Mouse (Mus musculus): ENCODE data around the gene Axin2.

The Axin2 gene

GRCm38 (mm10) chr11:108929176-108929575 is 9.0 kb downstream of the Axin2 start:
- no peak for DNase-seq (ENCODE audit: low spot score)

GRCm38 (mm10) chr11:108929700-108930099 is 9.6 kb downstream of the Axin2 start:
- DNase-seq (ENCODE audit: low spot score), result no peak

DNA sequence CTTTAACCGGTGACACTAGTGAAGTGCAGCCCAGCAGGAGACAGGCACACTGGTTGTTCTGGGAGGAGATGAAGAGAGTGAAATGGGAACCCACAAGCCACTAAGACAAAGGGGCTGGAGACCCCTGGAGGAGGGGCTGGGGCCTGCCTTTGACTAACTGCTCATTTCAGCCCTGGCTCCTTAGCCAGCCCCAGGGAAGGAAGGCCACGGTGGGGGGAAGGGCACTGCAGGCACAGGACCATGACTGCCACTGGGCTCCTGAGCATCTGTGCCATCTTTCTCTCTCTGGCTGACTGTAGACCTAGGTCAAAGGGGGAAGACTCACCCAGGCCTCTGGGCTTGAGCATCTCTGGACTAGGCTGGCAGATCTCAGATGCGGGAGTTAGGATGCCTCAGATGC is 10.5 kb downstream of the Axin2 start:
- DNase-seq (ENCODE audit: low spot score), result no peak

- DNase-seq (ENCODE audit: low spot score), result no peak
These were observed 13.7 kb downstream of the Axin2 start for GRCm38 (mm10) chr11:108933835-108934234.

- DNase-seq (ENCODE audit: low spot score), result no peak
These were observed 15.1 kb downstream of the Axin2 start for GRCm38 (mm10) chr11:108935128-108935868.

GRCm38 (mm10) chr11:108936016-108936792 is 16.1 kb downstream of the Axin2 start:
- no peak for DNase-seq (ENCODE audit: low spot score)

DNA sequence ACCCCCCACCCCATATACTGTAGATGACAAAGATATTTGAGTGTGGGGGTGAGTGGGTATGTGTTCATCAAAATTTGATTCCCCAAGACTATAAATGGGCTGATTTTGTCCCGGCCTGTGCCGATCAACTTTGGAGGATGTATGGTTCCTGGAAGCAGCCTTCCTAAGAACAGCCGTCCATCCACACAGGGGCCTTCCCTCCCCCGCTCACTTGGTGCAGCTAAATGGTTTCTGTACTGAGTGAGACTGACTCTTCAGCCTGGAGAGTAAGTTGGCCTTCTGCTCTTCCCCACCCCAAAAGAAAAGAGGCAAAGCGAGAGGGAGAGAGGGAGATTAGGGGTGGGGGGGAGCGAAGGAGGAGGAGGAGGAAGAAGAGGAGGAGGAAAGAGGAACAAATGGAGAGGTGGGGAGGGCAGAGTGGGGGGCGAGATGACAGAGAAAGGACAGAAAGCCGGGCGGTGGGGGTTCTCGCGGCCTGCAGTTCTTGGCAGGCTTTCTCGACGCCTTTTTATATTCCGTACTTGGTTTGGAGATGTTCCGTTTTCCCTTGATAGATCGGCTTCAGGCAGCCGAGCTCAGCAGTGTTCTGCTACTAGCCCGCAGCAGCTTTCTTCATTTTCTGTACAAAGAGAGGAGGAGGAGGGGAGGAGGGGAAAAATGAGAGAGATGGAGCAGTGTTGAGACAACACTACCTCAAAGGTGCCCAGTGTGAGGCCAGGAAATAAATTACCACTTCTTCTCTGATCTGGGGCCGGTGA is 20.7 kb downstream of the Axin2 start:
- DNase-seq (ENCODE audit: low spot score), result no peak

- DNase-seq (ENCODE audit: low spot score), result no peak
These were observed 21.7 kb downstream of the Axin2 start for GRCm38 (mm10) chr11:108941836-108942235.

GRCm38 (mm10) chr11:108943741-108944140 is 23.6 kb downstream of the Axin2 start:
- DNase-seq (ENCODE audit: low spot score), result no peak

- DNase-seq (ENCODE audit: low spot score), result no peak
These were observed 25.5 kb downstream of the Axin2 start for GRCm38 (mm10) chr11:108945666-108946065.

- DNase-seq (ENCODE audit: low spot score), result no peak
These were observed 27.5 kb downstream of the Axin2 start for GRCm38 (mm10) chr11:108947425-108948184.

- DNase-seq (ENCODE audit: low spot score), result no peak
These were observed 28.4 kb downstream of the Axin2 start for GRCm38 (mm10) chr11:108948501-108948900.

GRCm38 (mm10) chr11:108948931-108949330 is 28.8 kb downstream of the Axin2 start:
- DNase-seq (ENCODE audit: low spot score), result no peak

- DNase-seq (ENCODE audit: low spot score), result no peak
These were observed 32.2 kb downstream of the Axin2 start for GRCm38 (mm10) chr11:108952343-108952742.

DNA sequence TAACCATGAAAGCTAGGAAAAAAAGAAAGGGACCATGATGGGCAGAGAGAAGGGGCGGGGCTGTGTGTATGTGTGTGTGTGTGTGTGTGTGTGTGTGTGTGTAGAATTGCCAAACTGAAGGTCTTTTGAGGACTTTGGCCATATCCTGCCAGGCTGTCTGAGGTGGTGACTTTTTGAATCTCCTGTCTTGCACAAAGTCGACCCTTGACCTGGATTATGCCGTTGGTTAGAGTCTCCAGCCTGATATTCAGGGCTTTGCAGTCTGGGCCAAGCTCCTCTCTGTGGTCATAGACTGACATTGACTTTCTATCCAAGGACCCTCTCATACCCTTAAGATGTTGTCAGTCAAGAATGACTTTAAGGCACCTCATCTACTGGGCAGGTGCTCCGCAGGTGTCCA is 35.8 kb downstream of the Axin2 start:
- no peak for DNase-seq (ENCODE audit: low spot score)

DNA sequence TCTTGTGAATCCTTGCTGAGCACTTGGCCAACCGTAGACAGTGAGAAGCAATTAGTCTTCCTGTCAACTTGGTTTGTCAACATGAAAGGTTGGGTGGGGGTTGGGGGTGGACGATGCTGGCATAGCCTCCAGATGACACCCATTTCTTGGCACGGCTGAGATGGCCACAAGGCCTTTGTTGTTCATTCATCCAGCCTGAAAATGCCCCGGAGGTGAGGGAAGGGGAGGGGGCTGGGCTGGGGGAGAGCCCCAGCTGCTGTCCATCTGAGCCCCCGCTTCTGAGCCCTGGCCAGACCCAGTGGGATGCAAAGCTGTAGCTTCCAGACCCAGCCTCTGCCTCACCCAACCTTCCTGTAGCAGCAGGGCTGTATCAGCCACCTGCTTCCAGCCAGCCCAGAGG is 38.2 kb downstream of the Axin2 start:
- no peak for DNase-seq (ENCODE audit: low spot score)

DNA sequence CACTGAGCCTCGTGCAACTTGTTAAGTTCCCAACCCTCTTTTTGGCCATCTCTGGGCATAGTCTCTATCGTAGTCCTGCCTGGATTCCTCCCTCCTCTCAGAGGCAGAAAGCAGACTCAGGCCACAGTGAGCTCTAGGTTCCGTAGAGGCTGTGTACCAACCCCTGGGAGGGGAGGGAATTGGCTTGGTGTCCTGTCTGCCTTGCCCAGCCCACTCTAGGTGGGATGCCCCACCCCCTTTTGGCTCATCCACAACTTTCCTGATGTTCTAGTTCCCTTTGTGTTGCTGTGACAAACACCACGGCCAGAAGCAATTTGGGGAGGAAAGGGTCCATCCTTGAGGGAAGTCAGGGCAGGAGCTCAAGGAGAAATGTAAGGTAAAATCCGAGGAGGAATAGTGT is 39.0 kb downstream of the Axin2 start:
- DNase-seq (ENCODE audit: low spot score), result no peak

- DNase-seq (ENCODE audit: low spot score), result no peak
These were observed 41.5 kb downstream of the Axin2 start for GRCm38 (mm10) chr11:108961651-108962065.

GRCm38 (mm10) chr11:108963476-108964232 is 43.5 kb downstream of the Axin2 start:
- DNase-seq (ENCODE audit: low spot score), result no peak

- no peak for DNase-seq (ENCODE audit: low spot score)
These were observed 45.6 kb downstream of the Axin2 start for GRCm38 (mm10) chr11:108965740-108966139.

DNA sequence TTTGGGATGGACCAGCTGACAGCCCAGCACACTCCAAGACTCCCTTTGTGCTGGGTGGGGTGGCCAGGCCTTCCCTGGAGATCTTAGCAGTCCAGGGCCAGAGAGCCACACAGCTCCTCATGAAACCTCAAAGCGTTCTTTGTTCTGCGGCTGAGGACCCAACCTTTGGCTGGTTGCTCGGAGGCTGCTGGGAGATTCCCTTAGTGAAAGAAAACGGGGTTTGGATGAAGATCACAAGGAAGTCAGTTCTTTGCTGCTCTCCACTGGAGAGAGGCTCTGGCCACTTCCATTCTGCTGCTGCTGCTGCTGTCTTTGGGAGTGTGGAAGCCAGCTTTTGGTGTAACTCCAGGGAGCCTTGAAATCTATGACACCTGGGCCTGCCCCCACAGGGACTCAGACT is 53.3 kb downstream of the Axin2 start:
- no peak for DNase-seq (ENCODE audit: low spot score)

Data from T-cell, adult 2 months (primary cell).